Mouse (Mus musculus): ENCODE measurements around the gene Kcnq1.

DNA sequence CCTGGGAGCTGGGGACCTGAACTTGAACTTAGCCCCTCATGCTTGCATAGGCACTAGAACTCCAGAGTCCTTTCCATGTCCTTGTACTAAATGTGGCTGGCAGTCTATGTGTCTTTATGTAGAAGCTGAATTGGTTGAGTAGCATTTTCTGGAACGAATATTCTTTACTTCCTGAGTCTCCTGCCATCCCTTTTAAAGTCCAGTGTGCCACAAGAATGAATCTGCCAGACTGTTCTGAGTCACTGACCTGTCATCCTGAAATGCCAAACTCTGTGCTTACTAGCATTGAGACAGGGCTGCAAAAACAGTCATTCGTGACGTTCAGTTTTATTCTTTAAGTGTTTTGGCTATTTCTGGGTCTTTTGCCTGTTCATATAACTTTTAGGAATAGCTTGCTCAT is 55.9 kb downstream of the Kcnq1 start:
- TF ChIP-seq EP300 (IDR thresholded peaks at IDR 0.05; ENCODE audit: low read depth), result no peak
- TF ChIP-seq CTCF (IDR thresholded peaks at IDR 0.05; ENCODE audit: low read depth), result no peak
